Mouse (Mus musculus): ENCODE data around the gene Spred3.

DNA sequence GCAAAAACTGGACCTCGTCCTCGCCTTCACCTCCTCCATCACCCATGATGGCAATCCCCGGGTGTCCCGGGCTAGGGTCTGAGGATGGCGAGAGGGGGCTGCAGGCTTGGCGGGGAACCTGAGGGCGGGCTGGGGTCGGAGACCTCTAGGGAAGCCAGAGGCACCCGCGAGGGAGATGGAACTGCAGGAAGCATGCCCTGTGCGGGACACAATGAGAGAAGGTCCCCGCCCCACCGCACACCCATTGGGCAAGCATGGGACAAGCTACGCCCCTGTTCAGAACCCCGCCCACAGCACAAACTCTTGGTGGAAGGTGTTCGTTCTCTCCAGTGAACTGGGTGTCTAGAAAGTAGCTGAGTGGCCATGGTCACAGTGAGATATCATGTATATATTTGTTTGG is 45.2 kb downstream of the Spred3 start, which contains the start of gene Ryr1:
- no peak for TF ChIP-seq POLR2A (IDR thresholded peaks at IDR 0.05; ENCODE audit: borderline replicate concordance, extremely low read depth, insufficient read depth, insufficient read length, poor library complexity, severe bottlenecking)
- no peak for TF ChIP-seq CTCF (IDR thresholded peaks at IDR 0.05; ENCODE audit: borderline replicate concordance, extremely low read depth, insufficient read depth, insufficient read length)

Data from brain, embryonic 14.5 days (tissue).